Mouse (Mus musculus) ovary, postnatal 36 days (tissue): ENCODE measurements around the gene Mxi1.

Experiments
- DNase-seq: peaks from one replicate; pipeline ENCODE4 v3.0.0; 2022; ENCODE audit warnings: low spot score, mixed read lengths

Gene Mxi1

GRCm38 (mm10) chr19:53423341-53423753, 113.0 kb downstream of the Mxi1 start:
- DNase-seq, result no peak

GRCm38 (mm10) chr19:53423816-53424465, 113.6 kb downstream of the Mxi1 start:
- DNase-seq, result no peak

GRCm38 (mm10) chr19:53424629-53425028, 114.3 kb downstream of the Mxi1 start:
- no peak for DNase-seq
